Mouse (Mus musculus) liver, embryonic 18 days (tissue): ENCODE data around the gene H2-Q10. TPM values are rescaled to one million over a fixed set of nuclear protein-coding genes. Genes with fewer than 3 reads are reported as not detected.

ENCODE experiments used
- polyA plus RNA-seq: library from polyadenylated mRNA; depleted of rRNA; stranded (reverse); fragments of >200 nt; gene quantifications from 2 replicates; pipeline ENCODE4 v1.2.3, GENCODE M21; 2012; rRNA removed

H2-Q10 gene
- 479 and 528 TPM in 2 replicates for polyA plus RNA-seq

DNA sequence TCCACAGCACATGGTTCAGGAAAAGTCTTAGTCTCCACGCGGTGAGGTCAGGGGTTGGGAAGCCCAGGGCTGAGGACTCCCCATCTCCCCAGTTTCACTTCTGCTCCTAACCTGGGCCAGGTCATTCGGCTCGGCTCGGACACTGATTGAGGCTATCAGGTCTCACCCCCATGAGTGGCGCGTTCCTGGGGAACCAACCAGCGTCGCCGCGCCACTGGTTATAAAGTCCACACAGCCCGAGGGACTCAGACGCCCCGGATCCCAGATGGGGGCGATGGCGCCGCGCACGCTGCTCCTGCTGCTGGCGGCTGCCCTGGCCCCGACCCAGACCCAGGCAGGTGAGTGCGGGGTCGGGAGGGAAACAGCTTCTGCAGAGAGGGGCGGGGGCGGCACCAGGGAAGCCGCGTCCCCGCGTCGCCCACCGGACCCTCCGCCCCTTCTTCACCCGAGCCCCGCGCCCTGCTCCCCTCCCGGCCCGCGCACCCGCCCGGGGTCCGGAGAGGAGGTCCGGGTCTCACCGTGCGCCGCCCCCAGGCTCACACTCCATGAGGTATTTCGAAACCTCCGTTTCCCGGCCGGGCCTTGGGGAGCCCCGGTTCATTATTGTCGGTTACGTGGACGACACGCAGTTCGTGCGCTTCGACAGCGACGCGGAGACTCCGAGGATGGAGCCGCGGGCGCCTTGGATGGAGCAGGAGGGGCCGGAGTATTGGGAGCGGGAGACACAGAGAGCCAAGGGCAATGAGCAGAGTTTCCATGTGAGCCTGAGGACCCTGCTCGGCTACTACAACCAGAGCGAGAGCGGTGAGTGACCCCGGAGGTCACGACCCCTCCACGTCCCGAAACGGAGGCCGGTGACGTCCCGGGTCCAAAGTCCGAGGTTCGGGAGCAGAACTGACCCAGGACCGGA, at the start of gene H2-Q10:
Gene H2-Q10 (plus strand): TSS at position 248 of the 910 bp plus-strand sequence.

DNA sequence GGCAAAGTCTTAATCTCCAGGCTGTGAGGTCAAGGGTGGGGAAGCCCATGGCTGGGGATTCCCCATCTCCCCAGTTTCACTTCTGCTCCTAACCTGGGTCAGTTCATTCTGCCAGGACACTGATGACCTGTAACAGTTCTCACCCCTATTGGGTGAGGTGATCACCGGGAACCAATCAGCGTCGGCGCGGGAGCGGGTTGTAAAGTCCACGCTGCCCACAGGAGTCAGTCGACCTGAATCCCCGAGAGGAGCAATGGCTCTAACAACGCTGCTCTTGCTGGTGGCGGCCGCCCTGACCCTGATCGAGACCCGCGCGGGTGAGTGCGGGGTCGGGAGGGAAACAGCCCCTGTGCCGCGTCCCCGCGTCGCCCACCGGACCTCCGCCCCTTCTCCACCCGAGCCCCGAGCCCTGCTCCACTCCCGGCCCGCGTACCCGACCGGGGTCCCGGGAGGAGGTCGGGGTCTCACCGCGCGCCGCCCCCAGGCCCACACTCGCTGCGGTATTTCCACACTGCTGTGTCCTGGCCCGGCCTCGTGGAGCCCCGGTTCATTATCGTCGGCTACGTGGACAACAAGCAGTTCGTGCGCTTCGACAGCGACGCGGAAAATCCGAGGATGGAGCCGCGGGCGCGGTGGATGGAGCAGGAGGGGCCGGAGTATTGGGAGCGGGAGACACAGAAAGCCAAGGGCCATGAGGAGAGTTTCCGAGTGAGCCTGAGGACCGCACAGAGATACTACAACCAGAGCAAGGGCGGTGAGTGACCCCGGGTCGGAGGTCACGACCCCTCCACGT, 45.1 kb upstream of the H2-Q10 start, which contains the start of gene H2-Q6:
Gene H2-Q6 (plus strand): TSS at position 227 of the 793 bp plus-strand sequence.

DNA sequence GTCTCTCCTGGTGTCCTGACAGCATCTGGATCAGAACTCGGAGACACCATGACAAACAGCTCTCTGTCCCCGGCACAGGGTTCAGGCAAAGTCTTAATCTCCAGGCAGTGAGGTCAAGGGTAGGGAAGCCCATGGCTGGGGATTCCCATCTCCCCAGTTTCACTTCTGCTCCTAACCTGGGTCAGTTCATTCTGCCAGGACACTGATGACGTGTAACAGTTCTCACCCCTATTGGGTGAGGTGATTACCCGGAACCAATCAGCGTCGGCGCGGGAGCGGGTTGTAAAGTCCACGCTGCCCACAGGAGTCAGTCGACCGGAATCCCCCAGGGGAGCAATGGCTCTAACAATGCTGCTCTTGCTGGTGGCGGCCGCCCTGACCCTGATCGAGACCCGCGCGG, 31.0 kb upstream of the H2-Q10 start, which contains the start of gene H2-Q7:
Gene H2-Q7 (plus strand): TSS at position 271 of the 400 bp plus-strand sequence.

DNA sequence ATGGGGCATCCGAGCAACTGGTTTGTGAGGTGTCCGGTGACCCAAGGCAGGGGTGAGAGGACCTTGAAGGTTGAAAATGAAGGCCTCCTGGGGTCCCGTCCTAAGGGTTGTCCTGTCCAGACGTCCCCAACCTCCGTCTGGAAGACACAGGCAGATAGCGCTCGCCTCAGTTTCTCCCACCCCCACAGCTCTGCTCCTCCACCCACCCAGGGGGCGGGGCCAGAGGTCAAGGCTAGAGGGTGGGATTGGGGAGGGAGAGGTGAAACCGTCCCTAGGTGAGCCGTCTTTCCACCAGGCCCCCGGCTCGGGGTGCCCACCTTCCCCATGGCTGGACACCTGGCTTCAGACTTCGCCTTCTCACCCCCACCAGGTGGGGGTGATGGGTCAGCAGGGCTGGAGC, 35.9 kb downstream of the H2-Q10 start, which contains the start of gene Pou5f1:
Gene Pou5f1 (plus strand): TSS at position 243 of the 400 bp plus-strand sequence.

DNA sequence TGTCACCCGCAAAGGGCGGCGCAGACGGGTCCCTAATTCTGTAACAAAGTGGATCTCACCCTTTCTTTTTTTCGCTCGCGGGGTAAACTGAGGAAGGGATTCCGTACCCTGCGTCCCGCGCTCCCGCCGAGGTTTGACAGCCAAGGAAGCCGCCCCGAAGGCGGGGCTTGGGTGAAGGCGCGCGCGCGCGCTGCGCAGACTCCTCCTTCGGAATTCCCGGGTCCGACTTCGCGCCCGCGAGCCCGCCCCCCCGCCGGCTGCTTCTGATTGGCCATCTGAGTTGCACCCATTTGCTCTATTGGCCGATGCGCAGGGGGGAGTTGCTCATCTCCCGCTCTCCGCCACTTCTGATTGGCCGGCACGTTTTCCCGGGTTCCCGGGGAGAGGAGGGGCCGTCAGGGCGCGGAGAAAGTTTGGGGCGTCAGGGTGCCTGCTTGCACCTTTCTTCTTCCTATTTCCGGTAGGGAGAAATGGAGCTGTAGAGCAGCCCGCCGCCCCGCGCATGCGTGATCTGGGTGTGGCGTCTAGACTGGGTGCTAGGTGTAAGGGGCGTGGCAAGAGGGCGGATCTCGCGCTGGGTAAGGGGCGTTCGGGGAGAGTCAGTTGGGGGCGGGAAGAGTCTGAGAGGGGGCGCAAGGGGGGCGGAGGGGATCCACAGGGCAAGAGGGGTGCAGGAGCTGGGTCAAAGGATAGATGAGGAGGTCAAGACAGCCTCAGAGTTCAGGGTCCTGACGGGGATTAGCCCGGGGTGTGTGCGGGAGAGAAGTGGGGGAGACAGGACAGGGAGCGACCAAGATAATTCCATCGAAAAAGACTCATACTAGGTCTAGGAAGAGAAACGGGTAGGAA, 47.0 kb downstream of the H2-Q10 start, which contains the start of the genes Tcf19 and Cchcr1:
Gene Tcf19 (minus strand): TSS at position 173 of the 849 bp plus-strand sequence.
Gene Cchcr1 (plus strand): TSS at position 449 of the 849 bp plus-strand sequence.

Other genes starting within 250 kb of the H2-Q10 start
- 0.08 and 0.26 TPM in 2 replicates for gene Gm16181, start 249.3 kb upstream of the H2-Q10 start, polyA plus RNA-seq
- gene Atp6v1g2, start 236.4 kb upstream of the H2-Q10 start, polyA plus RNA-seq = 2.0 and 2.3 TPM in 2 replicates
- 5.1 and 5.4 TPM in 2 replicates for gene Nfkbil1, start 234.3 kb upstream of the H2-Q10 start, polyA plus RNA-seq
- 170 and 199 TPM in 2 replicates for gene Ddx39b, start 228.3 kb upstream of the H2-Q10 start, polyA plus RNA-seq
- 108 and 132 TPM in 2 replicates for gene H2-D1, start 207.4 kb upstream of the H2-Q10 start, polyA plus RNA-seq
- gene H2-Q1, start 149.7 kb upstream of the H2-Q10 start, polyA plus RNA-seq = 0.06 TPM in 2 replicates
- 2.3 and 3.8 TPM in 2 replicates for gene H2-Q2, start 127.8 kb upstream of the H2-Q10 start, polyA plus RNA-seq
- 18.2 and 23.7 TPM in 2 replicates for gene H2-Q4, start 90.5 kb upstream of the H2-Q10 start, polyA plus RNA-seq
- gene H2-Q6, start 45.2 kb upstream of the H2-Q10 start, polyA plus RNA-seq = 10.0 and 14.3 TPM in 2 replicates
- 10.8 and 12.6 TPM in 2 replicates for gene H2-Q7, start 30.9 kb upstream of the H2-Q10 start, polyA plus RNA-seq
- gene Pou5f1, start 35.9 kb downstream of the H2-Q10 start, polyA plus RNA-seq = not detected in 2 replicates
- 18.0 and 19.9 TPM in 2 replicates for gene Tcf19, start 46.7 kb downstream of the H2-Q10 start, polyA plus RNA-seq
- gene Cchcr1, start 47.0 kb downstream of the H2-Q10 start, polyA plus RNA-seq = 5.5 and 6.6 TPM in 2 replicates
- gene Psors1c2, start 63.1 kb downstream of the H2-Q10 start, polyA plus RNA-seq = 0.06 and 0.12 TPM in 2 replicates
- gene Cdsn, start 82.0 kb downstream of the H2-Q10 start, polyA plus RNA-seq = 0.01 TPM in 1 of 2 replicates, not detected in the other
- gene 2300002M23Rik, start 97.4 kb downstream of the H2-Q10 start, polyA plus RNA-seq = not detected in 2 replicates
- gene Sfta2, start 131.5 kb downstream of the H2-Q10 start, polyA plus RNA-seq = not detected in 2 replicates
- not detected in 2 replicates for gene Gm9573, start 156.5 kb downstream of the H2-Q10 start, polyA plus RNA-seq
- gene Mucl3, start 173.6 kb downstream of the H2-Q10 start, polyA plus RNA-seq = 0.01 TPM in 2 replicates
- 6.9 and 8.3 TPM in 2 replicates for gene Vars2, start 197.5 kb downstream of the H2-Q10 start, polyA plus RNA-seq
- 14.3 and 15.4 TPM in 2 replicates for gene Gtf2h4, start 203.7 kb downstream of the H2-Q10 start, polyA plus RNA-seq
- gene Ddr1, start 234.5 kb downstream of the H2-Q10 start, polyA plus RNA-seq = 2.2 TPM in 2 replicates